8 mouse cellular contexts compared by ENCODE assay signal in genomic region chr13:76098493-76099303, GRCm38 (mm10). TPM values are rescaled to one million over a fixed set of nuclear protein-coding genes. Genes with fewer than 3 reads are reported as not detected.
DNase-seq lines count a peak whose midpoint lies in the region; ATAC-seq and TF ChIP-seq lines count a peak whose summit lies in the region.

TSS of gene Arsk (minus strand) at chr13:76098660.
TSS of gene Ttc37 (plus strand) at chr13:76098734.

- no peak for TF ChIP-seq CTCF in lung, postnatal 0 days (IDR thresholded peaks at IDR 0.05)

- peak within 1 kb of the TSS; percentile 65 for H3K4me3 ChIP-seq in hindbrain, embryonic 10.5 days
- peak within 1 kb of the TSS; percentile 67 for H3K4me3 ChIP-seq in lung, postnatal 0 days (ENCODE audit: low read depth, low read length)

- peak within 1 kb of the TSS; percentile 73 for H3K4me2 ChIP-seq in lung, postnatal 0 days (replicated peaks; ENCODE audit: low read depth, low read length)

- TF ChIP-seq EP300 in lung, postnatal 0 days (IDR thresholded peaks at IDR 0.05), result no peak

- H3K36me3 ChIP-seq in hindbrain, embryonic 10.5 days, result peaks cover 8% of the 10 kb centered on the region; the same call in 1 of the 2 replicates
- no peaks in the 10 kb centered on the region for H3K36me3 ChIP-seq in lung, postnatal 0 days (ENCODE audit: insufficient read depth, low read length)

- H3K27ac ChIP-seq in hindbrain, embryonic 10.5 days, result peak within 1 kb of the TSS; percentile 86
- H3K27ac ChIP-seq in lung, postnatal 0 days (ENCODE audit: low read length), result peak within 1 kb of the TSS; percentile 62; the same call in 1 of the 2 replicates

- H3K4me1 ChIP-seq in hindbrain, embryonic 10.5 days (replicated peaks), result peaks cover 6% of the 10 kb centered on the region
- H3K4me1 ChIP-seq in lung, postnatal 0 days (ENCODE audit: insufficient read depth, low read depth, low read length), result no peaks in the 10 kb centered on the region

- DNase-seq in MN1 (ENCODE audit: low spot score), result peak; percentile 97
- DNase-seq in cerebellum, adult 9-10 months, result peak; percentile 97
- DNase-seq in hindbrain, embryonic 10.5 days (ENCODE audit: low spot score), result peak; percentile 95
- peak; percentile 96 for DNase-seq in layer of hippocampus, adult 9-11 months
- DNase-seq in lung, postnatal 0 days (ENCODE audit: low spot score), result peak; percentile 99
- DNase-seq in ovary, postnatal 14 days (ENCODE audit: low spot score), result peak; percentile 81
- DNase-seq in thymus, postnatal 14 days, result peak; percentile 94

- peak; percentile 98 for ATAC-seq in frontal cortex, adult (ENCODE audit: low TSS enrichment)
- ATAC-seq in lung, postnatal 0 days, result peak; percentile 97

- no peaks in the 10 kb centered on the region for H3K9me3 ChIP-seq in hindbrain, embryonic 10.5 days
- H3K9me3 ChIP-seq in lung, postnatal 0 days (ENCODE audit: low read length), result no peaks in the 10 kb centered on the region

- WGBS in hindbrain, embryonic 10.5 days, result 1% methylated on average over 34 of the region's 34 CpGs
- under 1% methylated on average over 34 of the region's 34 CpGs for WGBS in lung, postnatal 0 days

- H3K27me3 ChIP-seq in hindbrain, embryonic 10.5 days (ENCODE audit: insufficient read depth, poor library complexity, severe bottlenecking), result no peaks in the 10 kb centered on the region
- no peaks in the 10 kb centered on the region for H3K27me3 ChIP-seq in lung, postnatal 0 days (replicated peaks; ENCODE audit: insufficient read depth, low read length)

- H3K9ac ChIP-seq in lung, postnatal 0 days (replicated peaks; ENCODE audit: low read depth), result peak within 1 kb of the TSS; percentile 62

RNA-seq across cellular contexts. Expression of gene Arsk, which starts in this region (rescaled TPM):
- 4.2 and 4.9 TPM in 2 replicates for polyA plus RNA-seq in hindbrain, embryonic 10.5 days (2016; fragmentation: Nextera tagmentation; extraction: Ambion mirVana)
- polyA plus RNA-seq in lung, postnatal 0 days (2015; fragmentation: Nextera tagmentation; extraction: Ambion mirVana), result 4.4 and 4.8 TPM in 2 replicates

RNA-seq across cellular contexts. Expression of gene Ttc37, which starts in this region (rescaled TPM):
- 10.7 and 12.4 TPM in 2 replicates for polyA plus RNA-seq in hindbrain, embryonic 10.5 days (2016; fragmentation: Nextera tagmentation; extraction: Ambion mirVana)
- polyA plus RNA-seq in lung, postnatal 0 days (2015; fragmentation: Nextera tagmentation; extraction: Ambion mirVana), result 4.3 and 7.2 TPM in 2 replicates

Comparison
In these comparisons a context has a peak if more than half of its experiments do, and no peak if none do; other contexts are left out.
1. Peak in every context shown above with its lines: DNase-seq, ATAC-seq, H3K4me3 ChIP-seq and H3K27ac ChIP-seq.